Comparison of ENCODE assay signal across 23 mouse cellular contexts in the genomic region with DNA sequence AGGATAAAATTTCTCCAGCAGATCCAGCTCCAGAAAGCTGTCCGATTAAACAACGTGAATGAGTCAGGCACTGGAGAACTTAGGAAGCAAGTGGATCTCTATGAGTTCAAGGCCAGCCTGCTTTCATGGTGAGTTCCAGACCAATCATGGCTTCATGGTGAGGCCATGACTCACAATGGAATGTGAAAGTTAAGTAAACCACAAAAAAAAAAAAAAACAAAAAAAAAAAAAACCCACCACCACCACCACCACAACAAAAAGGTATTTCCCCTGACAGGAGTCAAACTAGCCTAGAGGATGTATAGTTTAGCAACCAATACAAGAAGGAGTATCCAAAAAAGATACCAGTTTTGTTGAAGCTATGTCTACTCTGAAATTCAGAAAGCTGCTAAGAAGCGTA.
DNase-seq lines count a peak whose midpoint lies in the region; ATAC-seq and TF ChIP-seq lines count a peak whose summit lies in the region.
"Had no signal": no experiment of that assay in that cellular context is flagged by ENCODE, and none has a peak within 500 bp of the region (broad histone marks: within the 10 kb centered on the region; RNA-seq: fewer than 3 reads in every experiment).

No protein-coding gene starts in this region.

- ATAC-seq in heart, embryonic 11.5 days (replicated peaks; ENCODE audit: insufficient number of reproducible peaks, low FRiP score, low TSS enrichment), result no peak
- no peak for ATAC-seq in forebrain, embryonic 13.5 days
- ATAC-seq: CD4-positive, CD25-positive, alpha-beta regulatory T cell, adult 4 months; forebrain, embryonic 15.5 days; forebrain, postnatal 0 days had no signal

- H3K9me3 ChIP-seq in heart, embryonic 10.5 days, result no peaks in the 10 kb centered on the region
- no peaks in the 10 kb centered on the region for H3K9me3 ChIP-seq in heart, embryonic 11.5 days (replicated peaks; ENCODE audit: control insufficient read depth, low read length)
- no peaks in the 10 kb centered on the region for H3K9me3 ChIP-seq in CH12.LX (replicated peaks; ENCODE audit: low read length)
- H3K9me3 ChIP-seq in forebrain, embryonic 13.5 days (replicated peaks), result no peaks in the 10 kb centered on the region
- H3K9me3 ChIP-seq: embryonic facial prominence, embryonic 13.5 days; embryonic facial prominence, embryonic 15.5 days; forebrain, embryonic 10.5 days; forebrain, embryonic 12.5 days; forebrain, embryonic 15.5 days had no signal

- no peak overlapping the region for H3K4me3 ChIP-seq in heart, embryonic 10.5 days
- H3K4me3 ChIP-seq in heart, embryonic 11.5 days (ENCODE audit: low read depth, low read length), result no peak overlapping the region
- H3K4me3 ChIP-seq in CH12.LX (replicated peaks in 1 of 3; ENCODE audit: low read depth in 2 of 3, low read length in 2 of 3, poor library complexity in 1 of 3), result no peak overlapping the region
- H3K4me3 ChIP-seq in forebrain, embryonic 13.5 days, result no peak overlapping the region
- H3K4me3 ChIP-seq: embryonic facial prominence, embryonic 13.5 days; embryonic facial prominence, embryonic 15.5 days; erythroblast, embryonic 14.5 days; forebrain, embryonic 10.5 days; forebrain, embryonic 12.5 days; forebrain, embryonic 15.5 days had no signal

- H3K9ac ChIP-seq in heart, embryonic 11.5 days (ENCODE audit: low read depth, low read length), result no peak overlapping the region
- no peak overlapping the region for H3K9ac ChIP-seq in CH12.LX (ENCODE audit: insufficient read depth, low read depth)
- H3K9ac ChIP-seq in forebrain, embryonic 13.5 days, result no peak overlapping the region
- H3K9ac ChIP-seq: embryonic facial prominence, embryonic 13.5 days; embryonic facial prominence, embryonic 15.5 days; forebrain, embryonic 12.5 days; forebrain, embryonic 15.5 days; forebrain, postnatal 0 days had no signal

- WGBS in heart, embryonic 10.5 days, result 94% methylated on average over 3 of the region's 3 CpGs
- 86% methylated on average over 3 of the region's 3 CpGs for WGBS in heart, embryonic 11.5 days (ENCODE audit: insufficient replicate concordance)
- WGBS in forebrain, embryonic 13.5 days, result 92% methylated on average over 3 of the region's 3 CpGs

- no peak for TF ChIP-seq POLR2A in CH12.LX (IDR thresholded peaks at IDR 0.05; ENCODE audit: low read depth, low read length)

- peak; percentile 56 for TF ChIP-seq EP300 in CH12.LX (IDR thresholded peaks at IDR 0.05; ENCODE audit: low read length)

- DNase-seq in heart, embryonic 10.5 days (ENCODE audit: low spot score), result peak; percentile 20
- DNase-seq in 416B (ENCODE audit: low read depth) (peak; percentile 17), CH12.LX (ENCODE audit: extremely low read depth) (peak; percentile 40)
- DNase-seq: adrenal gland, postnatal 10 days; adrenal gland, postnatal 25 days; B cell, adult 2 months; cerebellum, adult 11 months; cerebellum, adult 18-20 months; cerebellum, adult 8-10 months; cerebellum, adult 9-11 months; cerebellum, postnatal 14 days; cerebellum, postnatal 36 days; embryo, embryonic 11 days; forebrain, postnatal 0 days had no signal

- no peak overlapping the region for H3K4me2 ChIP-seq in heart, embryonic 11.5 days
- H3K4me2 ChIP-seq in CH12.LX (ENCODE audit: insufficient read depth, low read depth, poor library complexity, severe bottlenecking), result no peak overlapping the region
- H3K4me2 ChIP-seq in forebrain, embryonic 13.5 days, result no peak overlapping the region
- H3K4me2 ChIP-seq: embryonic facial prominence, embryonic 13.5 days; embryonic facial prominence, embryonic 15.5 days; forebrain, embryonic 12.5 days; forebrain, embryonic 15.5 days had no signal

- no peak for TF ChIP-seq RAD21 in CH12.LX (IDR thresholded peaks at IDR 0.05; ENCODE audit: low read depth, low read length)

- dilution Hi-C loops in CH12.LX (cut with MboI; ENCODE audit: extremely low pct_ligation_motif_present, extremely low pct_unique_long_range_greater_than_20kb, low sequenced_read_pairs), result no loop called here

- H3K27me3 ChIP-seq in heart, embryonic 10.5 days (ENCODE audit: insufficient read depth, poor library complexity, severe bottlenecking), result no peaks in the 10 kb centered on the region
- no peaks in the 10 kb centered on the region for H3K27me3 ChIP-seq in heart, embryonic 11.5 days (ENCODE audit: control insufficient read depth, insufficient read depth, low read length)
- no peaks in the 10 kb centered on the region for H3K27me3 ChIP-seq in CH12.LX (replicated peaks)
- peaks cover 3% of the 10 kb centered on the region; the same call in 1 of the 2 replicates for H3K27me3 ChIP-seq in forebrain, embryonic 13.5 days
- H3K27me3 ChIP-seq: embryonic facial prominence, embryonic 13.5 days; embryonic facial prominence, embryonic 15.5 days had no signal

- no peak for TF ChIP-seq CTCF in CH12.LX (conservative IDR thresholded peaks at IDR 0.05 in 1 of 2, IDR thresholded peaks at IDR 0.05 in 1 of 2; ENCODE audit: low read depth in 2 of 2, low read length in 2 of 2)

- no peaks in the 10 kb centered on the region for H3K36me3 ChIP-seq in heart, embryonic 10.5 days
- H3K36me3 ChIP-seq in heart, embryonic 11.5 days (ENCODE audit: control insufficient read depth, insufficient read depth, low read length), result no peaks in the 10 kb centered on the region
- no peaks in the 10 kb centered on the region for H3K36me3 ChIP-seq in CH12.LX (replicated peaks in 1 of 2; ENCODE audit: control insufficient read depth in 1 of 2, insufficient read depth in 1 of 2, low read length in 1 of 2)
- no peaks in the 10 kb centered on the region for H3K36me3 ChIP-seq in forebrain, embryonic 13.5 days (ENCODE audit: poor library complexity, severe bottlenecking)
- H3K36me3 ChIP-seq: embryonic facial prominence, embryonic 13.5 days; embryonic facial prominence, embryonic 15.5 days; forebrain, embryonic 10.5 days; forebrain, embryonic 12.5 days; forebrain, embryonic 15.5 days had no signal

- H3K4me1 ChIP-seq in heart, embryonic 10.5 days, result peaks cover under 1% of the 10 kb centered on the region
- H3K4me1 ChIP-seq in heart, embryonic 11.5 days (ENCODE audit: control insufficient read depth, insufficient read depth, low read length), result no peaks in the 10 kb centered on the region
- H3K4me1 ChIP-seq in CH12.LX (ENCODE audit: control insufficient read depth in 1 of 2, insufficient read depth in 2 of 2), result peaks cover 2 to 11% of the 10 kb centered on the region in 2 experiments; a peak in 1 of 4 replicates
- H3K4me1 ChIP-seq in forebrain, embryonic 13.5 days, result peaks cover 8% of the 10 kb centered on the region
- H3K4me1 ChIP-seq: embryonic facial prominence, embryonic 15.5 days had no signal

- in situ Hi-C loops in CH12.LX (cut with MboI; ENCODE audit: low pct_ligation_motif_present, low pct_unique_long_range_greater_than_20kb, low sequenced_read_pairs), result no loop called here

- H3K27ac ChIP-seq in heart, embryonic 10.5 days, result no peak overlapping the region
- no peak overlapping the region for H3K27ac ChIP-seq in heart, embryonic 11.5 days (ENCODE audit: low read depth, low read length)
- no peak overlapping the region for H3K27ac ChIP-seq in CH12.LX (ENCODE audit: insufficient read depth, low read depth)
- no peak overlapping the region for H3K27ac ChIP-seq in forebrain, embryonic 13.5 days
- H3K27ac ChIP-seq: embryonic facial prominence, embryonic 13.5 days; embryonic facial prominence, embryonic 15.5 days; forebrain, embryonic 10.5 days; forebrain, embryonic 12.5 days; forebrain, embryonic 15.5 days had no signal

- H3K79me2 ChIP-seq in CH12.LX (replicated peaks; ENCODE audit: control insufficient read depth, extremely low read depth, insufficient read depth, poor library complexity, severe bottlenecking), result no peaks in the 10 kb centered on the region

TF ChIP-seq in CH12.LX, 34 proteins besides CTCF, POLR2A, EP300 and RAD21:
- TF ChIP-seq CHD2 (IDR thresholded peaks at IDR 0.05; ENCODE audit: low read length) (no peak), ZKSCAN1 (IDR thresholded peaks at IDR 0.05; ENCODE audit: borderline replicate concordance, low read depth, low read length) (no peak), MEF2A (IDR thresholded peaks at IDR 0.05; ENCODE audit: borderline replicate concordance, low read depth, low read length) (0 out of 2 replicates have a peak, but pooled peaks have one; percentile 30), HCFC1 (IDR thresholded peaks at IDR 0.05; ENCODE audit: low read depth, low read length) (no peak), JUN (IDR thresholded peaks at IDR 0.05; ENCODE audit: insufficient read depth, low read depth, low read length) (0 out of 2 replicates have a peak, but pooled peaks have one; percentile 13), USF1 (IDR thresholded peaks at IDR 0.05; ENCODE audit: low read depth, low read length) (no peak), JUND (conservative IDR thresholded peaks at IDR 0.05; ENCODE audit: low read depth, low read length) (no peak), USF2 (conservative IDR thresholded peaks at IDR 0.05; ENCODE audit: low read depth, low read length) (no peak), E2F4 (IDR thresholded peaks at IDR 0.05; ENCODE audit: insufficient replicate concordance, low read depth, low read length) (no peak), IRF4 (IDR thresholded peaks at IDR 0.05; ENCODE audit: low read depth, low read length) (peak; percentile 50; the same call in 1 of the 2 replicates), MAZ (IDR thresholded peaks at IDR 0.05; ENCODE audit: low read depth, low read length) (no peak), TCF12 (IDR thresholded peaks at IDR 0.05; ENCODE audit: low read depth, low read length) (no peak), UBTF (IDR thresholded peaks at IDR 0.05; ENCODE audit: low read depth, low read length) (no peak), BHLHE40 (IDR thresholded peaks at IDR 0.05; ENCODE audit: low read depth, low read length) (peak; percentile 28; the same call in 1 of the 2 replicates), ZNF384 (IDR thresholded peaks at IDR 0.05; ENCODE audit: low read depth, low read length) (peak; percentile 98), MAFK (IDR thresholded peaks at IDR 0.05; ENCODE audit: insufficient replicate concordance, low read length) (0 out of 2 replicates have a peak, but pooled peaks have one; percentile 31), PAX5 (IDR thresholded peaks at IDR 0.05; ENCODE audit: low read length) (no peak), MYC (IDR thresholded peaks at IDR 0.05; ENCODE audit: low read depth, low read length) (0 out of 2 replicates have a peak, but pooled peaks have one; percentile 22)
